Mouse (Mus musculus) forebrain, embryonic 11.5 days (tissue): ENCODE data around the gene Folr2. TPM values are rescaled to one million over a fixed set of nuclear protein-coding genes. Genes with fewer than 3 reads are reported as not detected.

ENCODE experiments used
- ATAC-seq: fragments of 200-750 bp; cut with Nextera tagmentation; replicated peaks from 2 replicates; pipeline ENCODE4 v1.8.0; 2017; ENCODE audit warnings: moderate TSS enrichment; ENCODE audit not compliant: low FRiP score
- DNase-seq: peaks from one replicate; pipeline ENCODE4 v3.0.0-alpha.2; 2017; ENCODE audit warnings: low spot score
- H3K27ac ChIP-seq: fragments of 300-500 bp; sonication (generic); 2 replicates; pipeline ENCODE4 v1.5.1; 2014; ENCODE audit warnings: low read depth, low read length
- H3K27me3 ChIP-seq: fragments of 300-500 bp; sonication (generic); 2 replicates; pipeline ENCODE4 v1.6.1; 2014; ENCODE audit warnings: mild to moderate bottlenecking, low read length, mixed read lengths; ENCODE audit not compliant: control insufficient read depth, insufficient read depth
- H3K36me3 ChIP-seq: fragments of 300-500 bp; sonication (generic); 2 replicates; pipeline ENCODE4 v1.6.1; 2014; ENCODE audit warnings: mild to moderate bottlenecking, low read length, moderate library complexity, mixed read lengths; ENCODE audit not compliant: control insufficient read depth, insufficient read depth
- H3K4me1 ChIP-seq: fragments of 300-500 bp; sonication (generic); replicated peaks from 2 replicates; pipeline ENCODE4 v1.6.1; 2014; ENCODE audit warnings: low read length, mixed read lengths; ENCODE audit not compliant: control insufficient read depth, insufficient read depth
- H3K4me2 ChIP-seq: fragments of 300-500 bp; sonication (generic); 2 replicates; pipeline ENCODE4 v1.6.1; 2014; ENCODE audit warnings: low read depth, mild to moderate bottlenecking, low read length, moderate library complexity, mixed read lengths; ENCODE audit not compliant: severe bottlenecking
- H3K4me3 ChIP-seq: fragments of 300-500 bp; sonication (generic); 2 replicates; pipeline ENCODE4 v1.5.1; 2014; ENCODE audit warnings: low read depth, low read length
- H3K9ac ChIP-seq: fragments of 300-500 bp; sonication (generic); 2 replicates; pipeline ENCODE4 v1.6.1; 2014; ENCODE audit warnings: low read length
- H3K9me3 ChIP-seq: fragments of 300-500 bp; sonication (generic); 2 replicates; pipeline ENCODE4 v1.6.1; 2016; ENCODE audit warnings: low read length, mixed read lengths; ENCODE audit not compliant: control insufficient read depth
- WGBS: fragments of 180-500 bp; shearing (Covaris S2); extraction: QIAGEN DNeasy Blood & Tissue Kit; methylation state at CpG from one replicate; pipeline ENCODE4 v1.1.7; 2014; 5-methylcytosine and 5-hydroxymethylcytosine counted together
- polyA plus RNA-seq: library from polyadenylated mRNA; unstranded; fragments of >200 nt; fragmentation: Nextera tagmentation; extraction: Ambion mirVana; gene quantifications from 2 replicates; pipeline ENCODE4 v1.2.1, GENCODE M21; 2014

The Folr2 gene
- polyA plus RNA-seq, 1 experiment from 2014 or later: 0.94 TPM

- H3K36me3 ChIP-seq: peaks cover 29% of the 10 kb centered on the region; the same call in 1 of the 2 replicates
- ATAC-seq: no peak
- no peaks in the 10 kb centered on the region for H3K27me3 ChIP-seq
- WGBS: 97% methylated on average over 3 of the region's 3 CpGs
- H3K4me1 ChIP-seq: peaks cover 16% of the 10 kb centered on the region
- H3K9ac ChIP-seq: no peak overlapping the region
- H3K27ac ChIP-seq: no peak overlapping the region
- DNase-seq: no peak
- no peaks in the 10 kb centered on the region for H3K9me3 ChIP-seq
- no peak overlapping the region for H3K4me3 ChIP-seq
- H3K4me2 ChIP-seq: no peak overlapping the region
These were observed 26.6 kb downstream of the Folr2 start for GRCm38 (mm10) chr7:101830373-101830772.

- no peaks in the 10 kb centered on the region for H3K9me3 ChIP-seq
- peaks cover 17% of the 10 kb centered on the region for H3K4me1 ChIP-seq
- no peak overlapping the region for H3K4me3 ChIP-seq
- no peak overlapping the region for H3K9ac ChIP-seq
- no peak overlapping the region for H3K4me2 ChIP-seq
- peaks cover 9% of the 10 kb centered on the region; the same call in 1 of the 2 replicates for H3K36me3 ChIP-seq
- peaks cover 36% of the 10 kb centered on the region for H3K27me3 ChIP-seq
- whole genome bisulfite sequencing: 82% methylated on average over 18 of the region's 18 CpGs
- DNase-seq (no peak), ATAC-seq (no peak)
- H3K27ac ChIP-seq: no peak overlapping the region
These were observed 33.0 kb downstream of the Folr2 start for GRCm38 (mm10) chr7:101823758-101824630.

GRCm38 (mm10) chr7:101822836-101823757 is 33.9 kb downstream of the Folr2 start:
- Histone ChIP-seq H3K9me3 (no peaks in the 10 kb centered on the region), H3K9ac (no peak overlapping the region), H3K4me1 (peaks cover 19% of the 10 kb centered on the region), H3K4me2 (no peak overlapping the region), H3K36me3 (peaks cover 9% of the 10 kb centered on the region; the same call in 1 of the 2 replicates), H3K27me3 (peaks cover 45% of the 10 kb centered on the region), H3K4me3 (no peak overlapping the region), H3K27ac (no peak overlapping the region)
- ATAC-seq (peak; percentile 24; the same call in 1 of the 2 replicates), DNase-seq (peak; percentile 76)
- WGBS: 24% methylated on average over 32 of the region's 32 CpGs

GRCm38 (mm10) chr7:101821571-101822501 is 35.2 kb downstream of the Folr2 start:
- DNase-seq (peak; percentile 84), ATAC-seq (peak; percentile 80)
- WGBS: under 1% methylated on average over 68 of the region's 71 CpGs
- H3K4me3 ChIP-seq: peak overlapping the region; percentile 38
- peaks cover 6% of the 10 kb centered on the region; the same call in 1 of the 2 replicates for H3K36me3 ChIP-seq
- peak overlapping the region; percentile 31; the same call in 1 of the 2 replicates for H3K27ac ChIP-seq
- peak overlapping the region; percentile 84 for H3K4me2 ChIP-seq
- no peaks in the 10 kb centered on the region for H3K9me3 ChIP-seq
- H3K9ac ChIP-seq: peak overlapping the region; percentile 66
- H3K27me3 ChIP-seq: peaks cover 58% of the 10 kb centered on the region
- peaks cover 24% of the 10 kb centered on the region for H3K4me1 ChIP-seq

- no peak for ATAC-seq
- H3K9ac ChIP-seq: no peak overlapping the region
- H3K27me3 ChIP-seq: peaks cover 61% of the 10 kb centered on the region
- H3K9me3 ChIP-seq: no peaks in the 10 kb centered on the region
- H3K4me1 ChIP-seq: peaks cover 24% of the 10 kb centered on the region
- peaks cover 2% of the 10 kb centered on the region; the same call in 1 of the 2 replicates for H3K36me3 ChIP-seq
- H3K4me3 ChIP-seq: peak overlapping the region; percentile 38; the same call in 1 of the 2 replicates
- peak overlapping the region; percentile 42; the same call in 1 of the 2 replicates for H3K4me2 ChIP-seq
- no peak for DNase-seq
- H3K27ac ChIP-seq: no peak overlapping the region
- WGBS: 2% methylated on average over 35 of the region's 35 CpGs
These were observed 36.5 kb downstream of the Folr2 start for GRCm38 (mm10) chr7:101820295-101821030.

- H3K36me3 ChIP-seq: no peaks in the 10 kb centered on the region
- H3K9ac ChIP-seq: 0 out of 2 replicates have a peak within 1 kb of the TSS, but pooled peaks have one; percentile 6
- peaks cover 24% of the 10 kb centered on the region for H3K4me1 ChIP-seq
- no peak within 1 kb of the TSS for H3K27ac ChIP-seq
- whole genome bisulfite sequencing: 1% methylated on average over 39 of the region's 45 CpGs
- peaks cover 61% of the 10 kb centered on the region for H3K27me3 ChIP-seq
- ATAC-seq: no peak
- peak within 1 kb of the TSS; percentile 29 for H3K4me3 ChIP-seq
- DNase-seq: no peak
- no peaks in the 10 kb centered on the region; the same call in 1 of the 2 replicates for H3K9me3 ChIP-seq
- H3K4me2 ChIP-seq: peak within 1 kb of the TSS; percentile 48
These were observed 39.1 kb downstream of the Folr2 start, which contains the start of gene Phox2a for GRCm38 (mm10) chr7:101817861-101818401. Gene Phox2a (plus strand): TSS chr7:101818313.
